Mouse (Mus musculus): ENCODE data around the gene Trip11. TPM values are rescaled to one million over a fixed set of nuclear protein-coding genes. Genes with fewer than 3 reads are reported as not detected.

The Trip11 gene
- polyA plus RNA-seq, 1 experiment from 2014 or later = 14.4 TPM

- H3K4me3 ChIP-seq (ENCODE audit: low read depth, low read length) = no peak overlapping the region
- H3K27me3 ChIP-seq (replicated peaks; ENCODE audit: control insufficient read depth, insufficient read depth, low read length) = no peaks in the 10 kb centered on the region
- 44% methylated on average over 2 of the region's 2 CpGs for WGBS
- no peak overlapping the region for H3K9ac ChIP-seq (ENCODE audit: low read length)
- H3K9me3 ChIP-seq (replicated peaks; ENCODE audit: control insufficient read depth, low read length) = no peaks in the 10 kb centered on the region
- H3K4me1 ChIP-seq (ENCODE audit: control insufficient read depth, insufficient read depth, low read length) = no peaks in the 10 kb centered on the region
- no peaks in the 10 kb centered on the region for H3K36me3 ChIP-seq (ENCODE audit: control insufficient read depth, insufficient read depth, low read length)
- ATAC-seq (peak; percentile 26; the same call in 1 of the 2 replicates), DNase-seq (ENCODE audit: low spot score) (no peak)
- H3K4me2 ChIP-seq (ENCODE audit: low read length) = no peak overlapping the region
- H3K27ac ChIP-seq (ENCODE audit: low read depth, low read length) = no peak overlapping the region
Measured at GRCm38 (mm10) chr12:101807400-101807799, 105.7 kb downstream of the Trip11 start.

- WGBS = 86% methylated on average over 3 of the region's 3 CpGs
- Histone ChIP-seq H3K4me2 (ENCODE audit: low read length) (no peak overlapping the region), H3K27me3 (replicated peaks; ENCODE audit: control insufficient read depth, insufficient read depth, low read length) (no peaks in the 10 kb centered on the region), H3K36me3 (ENCODE audit: control insufficient read depth, insufficient read depth, low read length) (no peaks in the 10 kb centered on the region), H3K9me3 (replicated peaks; ENCODE audit: control insufficient read depth, low read length) (no peaks in the 10 kb centered on the region), H3K4me3 (ENCODE audit: low read depth, low read length) (no peak overlapping the region), H3K9ac (ENCODE audit: low read length) (no peak overlapping the region), H3K27ac (ENCODE audit: low read depth, low read length) (no peak overlapping the region), H3K4me1 (ENCODE audit: control insufficient read depth, insufficient read depth, low read length) (no peaks in the 10 kb centered on the region)
- DNase-seq (ENCODE audit: low spot score) (no peak), ATAC-seq (no peak)
Measured at GRCm38 (mm10) chr12:101802445-101802844, 110.6 kb downstream of the Trip11 start.

- 84% methylated on average over 5 of the region's 5 CpGs for WGBS
- H3K4me2 ChIP-seq (ENCODE audit: low read length) = no peak overlapping the region
Measured at GRCm38 (mm10) chr12:101801744-101802143, 111.3 kb downstream of the Trip11 start.

GRCm38 (mm10) chr12:101801051-101801450 is 112.0 kb downstream of the Trip11 start:
- 89% methylated on average over 3 of the region's 3 CpGs for WGBS
- Histone ChIP-seq H3K27me3 (replicated peaks; ENCODE audit: control insufficient read depth, insufficient read depth, low read length) (no peaks in the 10 kb centered on the region), H3K9me3 (replicated peaks; ENCODE audit: control insufficient read depth, low read length) (no peaks in the 10 kb centered on the region)

More at GRCm38 (mm10) chr12:101801744-101802143, 111.3 kb downstream of the Trip11 start:
- ATAC-seq (no peak), DNase-seq (ENCODE audit: low spot score) (no peak)
- Histone ChIP-seq H3K4me1 (ENCODE audit: control insufficient read depth, insufficient read depth, low read length) (no peaks in the 10 kb centered on the region), H3K36me3 (ENCODE audit: control insufficient read depth, insufficient read depth, low read length) (no peaks in the 10 kb centered on the region), H3K9ac (ENCODE audit: low read length) (no peak overlapping the region), H3K27ac (ENCODE audit: low read depth, low read length) (no peak overlapping the region), H3K9me3 (replicated peaks; ENCODE audit: control insufficient read depth, low read length) (no peaks in the 10 kb centered on the region), H3K4me3 (ENCODE audit: low read depth, low read length) (no peak overlapping the region), H3K27me3 (replicated peaks; ENCODE audit: control insufficient read depth, insufficient read depth, low read length) (no peaks in the 10 kb centered on the region)

GRCm38 (mm10) chr12:101798189-101798922 is 114.7 kb downstream of the Trip11 start:
- Histone ChIP-seq H3K36me3 (ENCODE audit: control insufficient read depth, insufficient read depth, low read length) (no peaks in the 10 kb centered on the region), H3K4me1 (ENCODE audit: control insufficient read depth, insufficient read depth, low read length) (no peaks in the 10 kb centered on the region), H3K9me3 (replicated peaks; ENCODE audit: control insufficient read depth, low read length) (no peaks in the 10 kb centered on the region), H3K4me2 (ENCODE audit: low read length) (no peak overlapping the region), H3K9ac (ENCODE audit: low read length) (no peak overlapping the region), H3K4me3 (ENCODE audit: low read depth, low read length) (no peak overlapping the region), H3K27ac (ENCODE audit: low read depth, low read length) (no peak overlapping the region), H3K27me3 (replicated peaks; ENCODE audit: control insufficient read depth, insufficient read depth, low read length) (no peaks in the 10 kb centered on the region)
- DNase-seq (ENCODE audit: low spot score) (no peak), ATAC-seq (no peak)
- 80% methylated on average over 7 of the region's 7 CpGs for WGBS

More at GRCm38 (mm10) chr12:101801051-101801450, 112.0 kb downstream of the Trip11 start:
- no peak for DNase-seq (ENCODE audit: low spot score)
- H3K4me3 ChIP-seq (ENCODE audit: low read depth, low read length) = no peak overlapping the region
- no peak overlapping the region for H3K4me2 ChIP-seq (ENCODE audit: low read length)
- H3K4me1 ChIP-seq (ENCODE audit: control insufficient read depth, insufficient read depth, low read length) = no peaks in the 10 kb centered on the region
- no peaks in the 10 kb centered on the region for H3K36me3 ChIP-seq (ENCODE audit: control insufficient read depth, insufficient read depth, low read length)
- no peak for ATAC-seq
- no peak overlapping the region for H3K9ac ChIP-seq (ENCODE audit: low read length)
- no peak overlapping the region for H3K27ac ChIP-seq (ENCODE audit: low read depth, low read length)

- DNase-seq (ENCODE audit: low spot score) (no peak), ATAC-seq (no peak)
- Histone ChIP-seq H3K27ac (ENCODE audit: low read depth, low read length) (no peak overlapping the region), H3K4me1 (ENCODE audit: control insufficient read depth, insufficient read depth, low read length) (no peaks in the 10 kb centered on the region), H3K4me3 (ENCODE audit: low read depth, low read length) (no peak overlapping the region), H3K36me3 (ENCODE audit: control insufficient read depth, insufficient read depth, low read length) (no peaks in the 10 kb centered on the region), H3K9ac (ENCODE audit: low read length) (no peak overlapping the region), H3K9me3 (replicated peaks; ENCODE audit: control insufficient read depth, low read length) (no peaks in the 10 kb centered on the region), H3K4me2 (ENCODE audit: low read length) (no peak overlapping the region), H3K27me3 (replicated peaks; ENCODE audit: control insufficient read depth, insufficient read depth, low read length) (no peaks in the 10 kb centered on the region)
- 90% methylated on average over 3 of the region's 3 CpGs for WGBS
Measured at GRCm38 (mm10) chr12:101794458-101794857, 118.6 kb downstream of the Trip11 start.

- ATAC-seq = no peak
- Histone ChIP-seq H3K4me3 (ENCODE audit: low read depth, low read length) (no peak overlapping the region), H3K4me1 (ENCODE audit: control insufficient read depth, insufficient read depth, low read length) (no peaks in the 10 kb centered on the region), H3K36me3 (ENCODE audit: control insufficient read depth, insufficient read depth, low read length) (no peaks in the 10 kb centered on the region), H3K9me3 (replicated peaks; ENCODE audit: control insufficient read depth, low read length) (no peaks in the 10 kb centered on the region), H3K27ac (ENCODE audit: low read depth, low read length) (no peak overlapping the region), H3K27me3 (replicated peaks; ENCODE audit: control insufficient read depth, insufficient read depth, low read length) (no peaks in the 10 kb centered on the region), H3K9ac (ENCODE audit: low read length) (no peak overlapping the region), H3K4me2 (ENCODE audit: low read length) (no peak overlapping the region)
- DNase-seq (ENCODE audit: low spot score) = no peak
- WGBS = 84% methylated on average over 5 of the region's 5 CpGs
Measured at GRCm38 (mm10) chr12:101793221-101793621, 119.8 kb downstream of the Trip11 start.

- DNase-seq (ENCODE audit: low spot score) (no peak), ATAC-seq (no peak)
- no peak overlapping the region for H3K4me2 ChIP-seq (ENCODE audit: low read length)
- no peak overlapping the region for H3K9ac ChIP-seq (ENCODE audit: low read length)
- H3K36me3 ChIP-seq (ENCODE audit: control insufficient read depth, insufficient read depth, low read length) = no peaks in the 10 kb centered on the region
- no peaks in the 10 kb centered on the region for H3K4me1 ChIP-seq (ENCODE audit: control insufficient read depth, insufficient read depth, low read length)
- no peaks in the 10 kb centered on the region for H3K27me3 ChIP-seq (replicated peaks; ENCODE audit: control insufficient read depth, insufficient read depth, low read length)
- no peaks in the 10 kb centered on the region for H3K9me3 ChIP-seq (replicated peaks; ENCODE audit: control insufficient read depth, low read length)
- H3K4me3 ChIP-seq (ENCODE audit: low read depth, low read length) = no peak overlapping the region
- no peak overlapping the region for H3K27ac ChIP-seq (ENCODE audit: low read depth, low read length)
- WGBS = 91% methylated on average over 4 of the region's 4 CpGs
Measured at GRCm38 (mm10) chr12:101792684-101793083, 120.4 kb downstream of the Trip11 start.

- no peaks in the 10 kb centered on the region for H3K9me3 ChIP-seq (replicated peaks; ENCODE audit: control insufficient read depth, low read length)
- H3K4me3 ChIP-seq (ENCODE audit: low read depth, low read length) = no peak overlapping the region
- 96% methylated on average over 3 of the region's 3 CpGs for WGBS
- no peak overlapping the region for H3K9ac ChIP-seq (ENCODE audit: low read length)
- ATAC-seq (no peak), DNase-seq (ENCODE audit: low spot score) (no peak)
- no peak overlapping the region for H3K27ac ChIP-seq (ENCODE audit: low read depth, low read length)
- no peak overlapping the region for H3K4me2 ChIP-seq (ENCODE audit: low read length)
- no peaks in the 10 kb centered on the region for H3K4me1 ChIP-seq (ENCODE audit: control insufficient read depth, insufficient read depth, low read length)
- H3K36me3 ChIP-seq (ENCODE audit: control insufficient read depth, insufficient read depth, low read length) = no peaks in the 10 kb centered on the region
- H3K27me3 ChIP-seq (replicated peaks; ENCODE audit: control insufficient read depth, insufficient read depth, low read length) = no peaks in the 10 kb centered on the region
Measured at GRCm38 (mm10) chr12:101789767-101790166, 123.3 kb downstream of the Trip11 start.

Measured in forebrain, embryonic 14.5 days (tissue).